Mouse (Mus musculus): ENCODE measurements around the gene Svop. TPM values are rescaled to one million over a fixed set of nuclear protein-coding genes. Genes with fewer than 3 reads are reported as not detected.

Gene Svop
- total RNA-seq, 2 experiments from 2014 or later: not detected

DNA sequence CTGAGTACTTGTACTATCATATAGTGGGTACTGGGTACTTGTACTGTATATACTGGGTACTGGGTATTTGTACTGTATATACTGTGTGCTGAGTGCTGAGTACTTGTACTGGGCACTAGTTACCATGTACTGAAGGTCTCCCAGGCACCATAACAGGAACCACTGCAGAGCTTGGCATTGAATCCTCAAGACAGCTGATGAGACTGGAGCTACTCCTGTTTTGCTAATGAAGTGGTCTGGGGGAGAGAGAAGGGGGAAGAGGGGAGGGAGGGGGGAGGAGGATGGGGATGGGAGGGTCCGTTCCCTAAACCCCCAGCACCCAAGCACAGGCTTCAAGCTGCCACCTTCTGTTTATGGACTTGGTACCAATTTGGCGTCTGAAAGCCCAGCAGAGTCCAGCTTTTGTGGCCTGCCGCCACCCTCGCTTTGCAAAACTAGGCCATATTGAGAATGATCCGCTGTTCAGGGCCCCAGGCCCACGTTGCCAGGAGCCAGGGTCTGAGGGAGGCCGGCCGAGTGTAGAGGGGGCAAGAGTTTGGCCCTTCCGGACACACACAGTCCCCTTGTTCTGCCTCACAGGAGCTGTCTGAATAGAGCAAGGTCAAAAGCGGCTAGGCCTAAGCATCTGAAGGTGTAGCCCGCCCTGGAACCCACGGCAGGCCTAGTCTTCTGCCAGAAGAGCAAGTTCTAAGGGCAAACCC is 83.5 kb downstream of the Svop start:
- intact Hi-C loops (cut with DNase I): no loop called here
- no peak for DNase-seq (ENCODE audit: low spot score)

DNA sequence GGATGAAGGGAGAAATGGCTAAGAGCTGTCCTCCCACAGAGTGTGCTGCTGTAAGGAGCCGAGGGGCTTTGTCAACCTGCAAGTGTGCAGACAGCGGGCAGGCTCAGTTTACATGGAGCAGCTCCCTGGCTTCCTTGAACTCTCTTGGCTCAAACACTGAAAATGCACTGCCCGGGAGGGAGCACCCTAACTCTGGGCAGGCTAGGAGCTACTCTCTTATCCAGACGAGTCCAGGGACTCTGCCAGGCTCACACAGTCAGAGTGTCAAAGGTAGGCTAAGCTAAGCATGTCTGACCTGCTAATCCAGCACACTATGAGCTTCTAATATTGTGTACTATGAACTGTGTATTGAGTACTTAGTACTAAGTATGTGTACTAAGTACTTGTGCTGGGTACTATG is 84.4 kb downstream of the Svop start:
- intact Hi-C loops (cut with DNase I): no loop called here

GRCm38 (mm10) chr5:114005100-114005499 is 86.3 kb downstream of the Svop start:
- DNase-seq (ENCODE audit: low spot score): no peak
- intact Hi-C loops (cut with DNase I): no loop called here

More for the DNA sequence above, 84.4 kb downstream of the Svop start:
- no peak for DNase-seq (ENCODE audit: low spot score)

DNA sequence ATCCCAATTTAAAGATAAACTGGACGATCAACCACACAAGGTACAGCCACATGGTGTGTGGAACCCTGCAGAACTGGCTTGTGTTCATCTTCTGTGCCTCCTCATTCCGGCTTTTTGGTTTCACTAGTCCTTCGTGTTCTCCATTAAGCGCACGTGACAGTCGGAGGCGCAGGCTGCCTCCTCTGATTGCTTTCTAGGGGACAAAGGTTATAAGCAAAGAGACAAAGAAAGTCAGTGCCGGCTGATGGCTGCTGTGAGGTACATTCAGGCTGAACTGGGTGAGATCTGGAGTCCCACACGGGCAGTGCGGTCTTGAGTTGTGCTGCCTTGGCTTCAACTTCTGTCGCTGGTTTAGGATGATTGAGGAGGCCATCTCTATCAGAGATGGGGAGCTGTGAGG is 86.8 kb downstream of the Svop start:
- intact Hi-C loops (cut with DNase I): no loop called here
- no peak for DNase-seq (ENCODE audit: low spot score)

DNA sequence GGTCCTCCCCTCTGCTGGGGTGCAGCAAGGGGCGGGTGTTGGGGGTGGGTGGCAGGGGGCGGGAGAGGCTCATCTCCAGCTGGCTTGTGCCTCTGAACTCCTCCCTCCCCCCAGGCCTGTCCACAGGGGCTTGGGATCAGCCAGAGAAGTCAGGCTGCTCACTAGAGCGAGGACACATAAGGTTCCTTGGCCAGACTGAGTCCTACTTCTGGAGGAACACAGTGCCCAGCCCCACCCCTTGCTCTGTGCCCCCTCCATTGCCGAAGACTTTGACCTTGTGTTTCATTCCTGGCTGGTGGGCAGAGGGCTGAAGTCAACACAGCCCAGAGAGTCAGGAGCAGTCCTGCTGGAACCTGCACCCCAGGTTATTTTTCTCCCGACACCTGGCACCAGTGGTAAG is 87.8 kb downstream of the Svop start, which contains the start of gene Dao:
TSS of gene Dao (plus strand) at position 162 of the 400 bp plus-strand sequence.
- DNase-seq (ENCODE audit: low spot score): no peak
- intact Hi-C loops (cut with DNase I): no loop called here

GRCm38 (mm10) chr5:113999382-113999781 is 92.0 kb downstream of the Svop start:
- no peak for DNase-seq (ENCODE audit: low spot score)
- intact Hi-C loops (cut with DNase I): no loop called here

DNA sequence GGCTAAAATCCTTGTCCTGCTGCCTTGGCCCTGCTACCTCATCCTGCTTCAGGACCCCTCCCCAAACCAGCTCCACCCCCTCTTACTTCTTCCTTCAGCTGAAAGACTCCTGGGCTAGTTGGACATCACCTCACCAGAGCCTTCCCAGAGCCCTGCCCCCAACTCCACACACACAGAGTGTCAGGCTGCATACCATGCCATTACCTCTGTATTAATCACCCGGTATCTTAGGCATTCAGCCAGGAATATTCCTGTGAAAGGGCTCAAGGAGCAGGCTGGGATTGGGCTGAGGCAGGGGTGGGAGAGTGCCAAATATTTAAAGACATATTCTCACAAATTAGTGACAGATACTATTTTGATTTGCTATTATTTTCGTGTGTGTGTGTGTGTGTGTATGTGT is 94.9 kb downstream of the Svop start:
- intact Hi-C loops (cut with DNase I): no loop called here
- no peak for DNase-seq (ENCODE audit: low spot score)

- DNase-seq (ENCODE audit: low spot score): peak; percentile 87
- intact Hi-C loops (cut with DNase I): loop anchor here (2.0 kb wide), 1 partner anchor 35 kb away; no protein-coding TSS in a partner anchor
Measured at GRCm38 (mm10) chr5:113993487-113994465, 97.6 kb downstream of the Svop start, which contains the start of gene Ssh1. Ssh1 (minus strand) TSS chr5:113993894.

GRCm38 (mm10) chr5:113993031-113993486 is 98.3 kb downstream of the Svop start:
- DNase-seq (ENCODE audit: low spot score): no peak
- intact Hi-C loops (cut with DNase I): loop anchor here (2.0 kb wide), 1 partner anchor 34 kb away; no protein-coding TSS in a partner anchor

DNA sequence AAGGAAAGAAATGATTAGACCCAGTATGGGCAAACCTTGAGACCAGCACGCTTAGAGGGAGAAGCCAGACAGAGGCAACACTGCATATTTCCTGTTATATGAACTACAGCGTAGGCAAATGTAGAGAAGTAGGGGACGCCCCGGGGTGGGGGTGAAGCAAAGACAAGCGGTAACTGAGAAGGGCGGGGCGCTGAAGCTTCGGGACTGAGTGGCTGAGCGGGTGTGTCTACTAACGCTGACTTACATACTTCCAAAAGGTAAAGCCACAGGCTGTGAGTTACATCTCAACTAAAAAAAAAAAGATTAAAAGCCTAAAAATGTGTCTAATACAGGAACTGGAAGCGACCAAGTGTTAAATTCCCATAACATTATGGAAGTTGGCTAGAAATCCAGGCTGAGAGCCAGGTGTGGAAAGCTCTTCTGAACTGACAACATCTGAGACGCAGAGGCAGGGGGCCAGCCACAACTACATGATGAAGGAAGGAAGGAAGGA is 99.0 kb downstream of the Svop start:
- intact Hi-C loops (cut with DNase I): loop anchor here (2.0 kb wide), 1 partner anchor 34 kb away; no protein-coding TSS in a partner anchor

GRCm38 (mm10) chr5:113991141-113991540 is 100.2 kb downstream of the Svop start:
- intact Hi-C loops (cut with DNase I): loop anchor here (2.0 kb wide), 1 partner anchor 16 kb away; no protein-coding TSS in a partner anchor
- DNase-seq (ENCODE audit: low spot score): no peak

More for the DNA sequence above, 99.0 kb downstream of the Svop start:
- no peak for DNase-seq (ENCODE audit: low spot score)

DNA sequence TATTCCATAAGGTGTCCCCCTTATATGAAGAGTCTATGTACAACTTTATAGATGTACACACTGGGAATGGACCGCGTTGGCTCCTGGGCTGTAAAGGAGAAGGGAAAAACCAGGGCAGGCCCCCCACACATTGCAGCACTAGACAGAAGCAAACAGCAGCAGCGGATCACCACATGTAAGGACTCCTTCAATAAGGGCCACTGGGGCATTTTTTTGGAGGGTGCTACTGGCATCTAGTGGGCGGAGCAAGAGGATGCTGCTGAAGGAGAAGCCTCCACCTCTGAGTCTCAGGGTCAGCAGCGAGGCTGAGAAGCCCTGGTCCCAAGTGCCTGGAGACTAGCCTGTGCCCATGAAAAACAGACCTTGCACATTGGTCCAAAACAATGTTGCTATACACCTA is 100.8 kb downstream of the Svop start:
- intact Hi-C loops (cut with DNase I): loop anchor here (2.0 kb wide), 1 partner anchor 16 kb away; no protein-coding TSS in a partner anchor
- DNase-seq (ENCODE audit: low spot score): no peak

DNA sequence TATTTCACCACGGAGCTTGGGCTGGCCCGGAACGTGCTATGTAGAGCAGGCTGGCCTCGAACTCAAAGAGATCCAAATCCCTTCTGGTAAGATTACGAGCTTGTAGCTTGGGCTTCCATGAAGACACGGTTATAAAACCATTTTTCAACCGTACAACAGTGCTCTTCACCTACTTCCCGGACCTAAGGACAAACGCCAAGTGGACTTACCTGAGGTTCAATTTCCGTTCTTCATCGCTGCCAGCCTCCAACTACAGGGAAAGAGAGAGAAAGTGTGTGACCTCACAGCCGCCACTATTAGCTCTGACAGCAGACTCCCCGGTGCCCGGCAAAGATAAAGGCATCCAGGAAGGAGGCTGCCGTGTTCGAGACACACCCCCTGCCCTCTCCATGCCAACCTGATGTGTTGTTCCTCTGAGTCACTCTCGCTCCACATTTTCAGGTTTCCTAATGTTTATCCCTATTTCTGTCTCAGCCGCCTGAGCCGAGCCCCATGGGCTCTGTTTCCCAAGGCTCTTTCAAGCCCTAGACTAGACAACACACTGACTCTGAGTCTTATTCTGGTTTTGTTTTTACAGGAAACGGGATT is 101.8 kb downstream of the Svop start:
- DNase-seq (ENCODE audit: low spot score): no peak
- intact Hi-C loops (cut with DNase I): loop anchor here (2.0 kb wide), 1 partner anchor 15 kb away; no protein-coding TSS in a partner anchor

DNA sequence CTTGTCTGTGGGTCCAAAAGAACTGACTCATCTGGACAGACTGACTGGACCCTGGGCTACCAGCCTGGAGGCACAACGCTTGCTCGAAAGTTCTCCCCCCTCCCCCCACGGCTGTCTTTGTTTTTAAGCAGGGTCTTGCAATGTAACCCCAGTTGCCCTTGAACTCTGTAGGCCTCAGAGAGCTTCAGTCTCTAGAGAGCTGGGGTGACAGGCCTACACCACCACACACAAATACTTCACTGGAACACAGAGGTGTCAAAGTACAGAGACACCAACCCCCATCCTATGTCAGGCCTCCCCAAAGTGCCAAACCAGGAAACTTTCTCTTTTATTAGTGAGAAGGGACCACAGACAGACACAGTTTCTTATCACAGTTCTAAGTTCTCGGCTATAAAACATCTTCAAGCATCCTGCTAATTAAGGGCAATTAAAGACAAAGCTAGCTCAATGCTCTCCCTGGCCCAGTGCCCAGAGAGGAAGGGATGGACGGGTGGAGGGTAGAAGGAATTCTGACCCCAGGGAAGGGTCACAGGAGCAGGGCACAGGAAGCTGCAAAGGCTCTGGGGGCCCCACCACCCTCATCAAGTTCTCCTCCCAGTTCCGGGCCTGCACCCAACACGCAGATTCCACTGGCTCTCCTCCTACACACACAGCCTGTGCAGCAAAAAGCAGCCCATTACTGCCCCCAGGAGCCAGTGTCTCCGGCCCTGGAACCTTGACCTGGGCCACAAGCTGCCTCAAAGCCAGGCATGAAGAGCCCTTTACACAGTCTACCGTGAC is 105.0 kb downstream of the Svop start:
- intact Hi-C loops (cut with DNase I): no loop called here
- peak; percentile 74 for DNase-seq (ENCODE audit: low spot score)

- intact Hi-C loops (cut with DNase I): no loop called here
- DNase-seq (ENCODE audit: low spot score): no peak
Measured at GRCm38 (mm10) chr5:113985737-113986136, 105.6 kb downstream of the Svop start.

DNA sequence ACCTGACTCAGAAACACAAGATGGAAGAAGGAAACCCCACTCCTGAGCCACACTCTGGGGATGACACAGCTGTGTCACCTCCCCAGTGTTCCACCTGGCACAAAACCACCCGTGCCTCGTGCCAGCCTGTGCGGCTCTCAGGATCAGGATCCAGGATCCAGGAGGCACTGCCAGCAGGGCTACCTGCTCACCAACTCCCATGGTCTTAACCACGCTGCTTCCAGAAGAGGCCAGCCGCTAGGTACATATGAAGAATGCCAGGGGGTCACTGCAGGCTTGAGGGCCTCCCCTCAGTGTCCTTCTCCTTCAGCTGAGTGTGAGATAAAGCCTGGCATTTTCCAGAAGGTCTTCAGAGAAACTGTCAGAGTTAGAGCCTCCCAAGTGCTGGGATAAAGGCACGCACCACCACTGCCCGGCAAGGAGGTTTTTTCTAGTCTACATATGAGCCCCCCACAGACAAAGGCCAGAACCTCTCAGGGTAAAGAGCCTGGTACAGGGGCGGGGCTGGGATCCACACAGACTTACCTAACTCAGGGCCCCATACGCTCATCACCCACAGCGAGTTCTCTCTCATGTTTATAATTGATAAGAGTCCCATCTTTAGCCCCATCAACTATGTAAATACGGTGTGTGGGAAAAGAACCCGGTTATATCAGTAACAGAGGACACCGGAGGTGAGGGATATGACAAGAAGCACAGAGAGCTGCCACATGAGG is 107.2 kb downstream of the Svop start:
- DNase-seq (ENCODE audit: low spot score): no peak

GRCm38 (mm10) chr5:113983541-113983940 is 107.8 kb downstream of the Svop start:
- DNase-seq (ENCODE audit: low spot score): no peak
- intact Hi-C loops (cut with DNase I): no loop called here

More for the DNA sequence above, 107.2 kb downstream of the Svop start:
- intact Hi-C loops (cut with DNase I): no loop called here

- intact Hi-C loops (cut with DNase I): no loop called here
Measured at GRCm38 (mm10) chr5:113981843-113982242, 109.5 kb downstream of the Svop start.

More at GRCm38 (mm10) chr5:113981843-113982242, 109.5 kb downstream of the Svop start:
- no peak for DNase-seq (ENCODE audit: low spot score)
